Mouse (Mus musculus) intestine, embryonic 16.5 days (tissue): Measurements from ENCODE around the gene Casc3. TPM values are rescaled to one million over a fixed set of nuclear protein-coding genes. Genes with fewer than 3 reads are reported as not detected.
A peak's percentile ranks its signal among the peaks of the same experiment; 100 is the strongest.

Source experiments
- ATAC-seq: fragments of 200-750 bp; cut with Nextera tagmentation; 2 replicates; pipeline ENCODE4 v1.8.0; 2017; ENCODE audit warnings: moderate TSS enrichment, moderate library complexity
- H3K27ac ChIP-seq: fragments of 300-500 bp; sonication (generic); 2 replicates; pipeline ENCODE4 v1.5.1; 2014; ENCODE audit warnings: mild to moderate bottlenecking, low read length
- H3K27me3 ChIP-seq: fragments of 300-500 bp; sonication (generic); replicated peaks from 2 replicates; pipeline ENCODE4 v1.6.1; 2014; ENCODE audit warnings: low read length, control low read depth, mixed read lengths; ENCODE audit not compliant: control insufficient read depth, insufficient read depth
- H3K36me3 ChIP-seq: fragments of 300-500 bp; sonication (generic); 2 replicates; pipeline ENCODE4 v1.6.1; 2014; ENCODE audit warnings: low read length, control low read depth; ENCODE audit not compliant: control insufficient read depth, insufficient read depth
- H3K4me1 ChIP-seq: fragments of 300-500 bp; sonication (generic); 2 replicates; pipeline ENCODE4 v1.6.1; 2014; ENCODE audit warnings: low read length, control low read depth, mixed read lengths; ENCODE audit not compliant: control insufficient read depth, insufficient read depth
- H3K4me2 ChIP-seq: fragments of 300-500 bp; sonication (generic); 2 replicates; pipeline ENCODE4 v1.6.1; 2014; ENCODE audit warnings: low read depth, low read length, control low read depth
- H3K4me3 ChIP-seq: fragments of 300-500 bp; sonication (generic); 2 replicates; pipeline ENCODE4 v1.5.1; 2014; ENCODE audit warnings: mild to moderate bottlenecking, low read length
- H3K9ac ChIP-seq: fragments of 300-500 bp; sonication (generic); 2 replicates; pipeline ENCODE4 v1.6.1; 2014; ENCODE audit warnings: low read depth, low read length
- H3K9me3 ChIP-seq: fragments of 300-500 bp; sonication (generic); 2 replicates; pipeline ENCODE4 v1.6.1; 2016; ENCODE audit warnings: low read length, control low read depth; ENCODE audit not compliant: control insufficient read depth
- WGBS: fragments of 180-500 bp; shearing (Covaris S2); extraction: QIAGEN DNeasy Blood & Tissue Kit; methylation state at CpG from one replicate; pipeline ENCODE4 v1.1.7; 2014; 5-methylcytosine and 5-hydroxymethylcytosine counted together
- polyA plus RNA-seq: library from polyadenylated mRNA; unstranded; fragments of >200 nt; fragmentation: Nextera tagmentation; extraction: Ambion mirVana; gene quantifications from 2 replicates; pipeline ENCODE4 v1.2.1, GENCODE M21; 2015

Casc3 gene
- polyA plus RNA-seq, 1 experiment from 2014 or later, result 23.1 TPM

DNA sequence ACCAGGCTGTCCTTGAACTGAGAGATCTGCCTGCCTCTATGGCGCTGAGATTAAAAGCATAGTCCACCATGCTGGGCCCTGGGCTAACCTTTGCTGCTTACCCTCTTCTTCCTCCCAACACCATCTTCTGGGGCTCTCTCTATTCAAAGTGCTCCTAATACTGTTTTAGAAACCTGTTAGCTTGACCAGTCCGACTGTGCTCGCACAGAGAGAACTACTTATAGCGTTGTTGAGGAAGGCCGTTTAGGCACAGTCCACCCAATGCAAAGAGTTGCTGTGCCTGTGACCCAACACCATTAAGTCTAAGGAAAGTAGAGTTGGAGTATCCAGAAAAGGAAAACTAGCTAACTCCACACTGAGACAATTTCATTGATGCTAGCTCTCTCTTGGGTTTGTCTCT is 16.6 kb upstream of the Casc3 start:
- Histone ChIP-seq H3K4me2 (no peak overlapping the region), H3K4me1 (peaks cover 36% of the 10 kb centered on the region), H3K9me3 (no peaks in the 10 kb centered on the region), H3K36me3 (no peaks in the 10 kb centered on the region), H3K27me3 (no peaks in the 10 kb centered on the region), H3K4me3 (no peak overlapping the region), H3K9ac (peak overlapping the region; percentile 31; the same call in 1 of the 2 replicates), H3K27ac (peak overlapping the region; percentile 62)
- WGBS, result 92% methylated on average over 5 of the region's 5 CpGs
- ATAC-seq, result no peak

DNA sequence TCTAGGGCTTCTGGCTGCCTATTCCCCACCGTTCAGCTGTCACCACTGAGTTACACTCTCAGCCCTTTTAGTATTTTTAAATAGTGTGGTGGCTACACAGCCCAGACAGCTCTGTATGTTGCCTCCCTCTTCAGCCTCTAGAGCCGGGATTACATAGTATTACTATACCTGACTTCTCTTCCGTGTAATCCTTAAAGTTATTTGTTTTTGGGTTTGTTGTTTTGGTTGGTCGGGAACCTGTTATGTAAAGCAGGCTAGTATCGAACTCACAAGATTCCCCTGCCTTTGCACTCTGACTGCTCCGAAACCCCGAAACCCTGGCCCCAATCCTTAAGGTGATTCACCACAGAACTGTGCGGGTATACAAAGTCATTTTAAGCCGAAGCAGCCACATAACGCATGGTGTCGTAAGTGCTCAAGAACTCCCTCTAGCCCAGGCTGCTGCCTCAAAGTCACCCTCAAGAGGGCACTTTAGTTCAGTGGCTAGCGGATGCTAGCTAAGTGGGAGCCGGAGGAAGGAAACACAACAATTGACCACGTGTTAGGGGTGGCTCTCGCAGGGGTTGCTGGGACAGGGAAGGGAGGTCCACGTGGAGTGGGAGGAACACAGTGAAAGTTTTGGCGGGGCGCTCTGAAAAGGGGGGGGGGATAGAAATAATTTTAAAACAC is 16.0 kb upstream of the Casc3 start:
- Histone ChIP-seq H3K4me3 (peak overlapping the region; percentile 56), H3K9ac (peak overlapping the region; percentile 67; the same call in 1 of the 2 replicates), H3K27ac (peak overlapping the region; percentile 76), H3K27me3 (no peaks in the 10 kb centered on the region), H3K4me2 (peak overlapping the region; percentile 86), H3K36me3 (no peaks in the 10 kb centered on the region), H3K9me3 (no peaks in the 10 kb centered on the region), H3K4me1 (peaks cover 33% of the 10 kb centered on the region)
- ATAC-seq, result peak; percentile 76
- WGBS, result 11% methylated on average over 18 of the region's 18 CpGs

DNA sequence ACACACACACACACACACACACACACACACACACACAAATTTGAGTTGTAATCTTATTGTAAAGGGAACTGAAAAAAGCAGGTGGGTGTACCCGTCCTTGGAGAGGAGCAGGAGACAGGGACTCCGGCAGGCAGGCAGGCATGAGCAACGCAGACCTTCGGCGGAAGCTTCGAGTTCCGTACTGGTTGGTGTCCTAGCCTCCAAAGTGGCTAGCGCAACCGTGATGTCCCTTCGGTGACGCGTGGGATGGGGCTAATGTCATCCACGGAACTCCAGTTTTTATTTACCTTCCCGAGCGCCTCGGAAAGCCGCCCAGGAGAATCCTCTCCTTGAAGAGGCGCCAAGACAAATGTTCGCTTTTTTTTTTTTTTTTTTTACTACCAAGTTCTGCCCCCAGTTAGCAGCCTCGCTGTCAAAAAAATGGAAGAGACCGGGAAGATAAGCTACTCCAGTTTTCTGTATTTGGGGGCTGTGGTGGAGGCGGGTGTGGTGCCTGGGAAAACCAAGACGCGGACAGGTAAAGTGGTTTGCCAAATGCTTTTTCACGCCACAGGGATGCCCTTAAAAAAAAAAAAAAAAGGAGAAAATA is 15.4 kb upstream of the Casc3 start:
- Histone ChIP-seq H3K9me3 (no peaks in the 10 kb centered on the region), H3K9ac (peak overlapping the region; percentile 67), H3K4me2 (peak overlapping the region; percentile 86), H3K27me3 (no peaks in the 10 kb centered on the region), H3K4me3 (peak overlapping the region; percentile 56), H3K36me3 (no peaks in the 10 kb centered on the region), H3K27ac (peak overlapping the region; percentile 76), H3K4me1 (peaks cover 31% of the 10 kb centered on the region)
- under 1% methylated on average over 25 of the region's 25 CpGs for WGBS
- 0 out of 2 replicates have a peak, but pooled peaks have one; percentile 16 for ATAC-seq

DNA sequence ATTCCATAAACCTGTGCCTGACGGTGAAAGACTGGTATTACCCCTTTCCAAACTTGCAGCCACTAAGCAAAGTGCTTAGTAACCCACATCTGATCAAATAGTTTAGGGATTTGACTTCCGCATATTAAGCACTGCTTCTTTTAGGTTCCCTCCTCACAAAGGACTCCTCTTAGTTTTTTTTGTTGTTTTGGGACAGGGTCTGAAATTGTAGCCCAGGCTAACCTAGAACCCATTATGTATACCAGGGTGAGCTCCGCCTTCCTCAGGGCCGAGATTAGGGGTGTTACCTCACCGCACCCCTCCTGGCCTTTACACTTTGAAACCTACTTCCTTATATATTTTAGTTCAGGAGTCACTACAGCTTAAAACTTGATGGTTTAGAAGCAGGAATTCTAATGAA is 14.9 kb upstream of the Casc3 start:
- H3K4me3 ChIP-seq, result peak overlapping the region; percentile 56
- H3K36me3 ChIP-seq, result no peaks in the 10 kb centered on the region
- WGBS, result 32% methylated on average over 5 of the region's 5 CpGs
- H3K9me3 ChIP-seq, result no peaks in the 10 kb centered on the region
- ATAC-seq, result no peak
- 0 out of 2 replicates have a peak overlapping the region, but pooled peaks have one; percentile 6 for H3K27ac ChIP-seq
- H3K27me3 ChIP-seq, result no peaks in the 10 kb centered on the region
- peak overlapping the region; percentile 67 for H3K9ac ChIP-seq
- H3K4me1 ChIP-seq, result peaks cover 31% of the 10 kb centered on the region
- peak overlapping the region; percentile 86 for H3K4me2 ChIP-seq

DNA sequence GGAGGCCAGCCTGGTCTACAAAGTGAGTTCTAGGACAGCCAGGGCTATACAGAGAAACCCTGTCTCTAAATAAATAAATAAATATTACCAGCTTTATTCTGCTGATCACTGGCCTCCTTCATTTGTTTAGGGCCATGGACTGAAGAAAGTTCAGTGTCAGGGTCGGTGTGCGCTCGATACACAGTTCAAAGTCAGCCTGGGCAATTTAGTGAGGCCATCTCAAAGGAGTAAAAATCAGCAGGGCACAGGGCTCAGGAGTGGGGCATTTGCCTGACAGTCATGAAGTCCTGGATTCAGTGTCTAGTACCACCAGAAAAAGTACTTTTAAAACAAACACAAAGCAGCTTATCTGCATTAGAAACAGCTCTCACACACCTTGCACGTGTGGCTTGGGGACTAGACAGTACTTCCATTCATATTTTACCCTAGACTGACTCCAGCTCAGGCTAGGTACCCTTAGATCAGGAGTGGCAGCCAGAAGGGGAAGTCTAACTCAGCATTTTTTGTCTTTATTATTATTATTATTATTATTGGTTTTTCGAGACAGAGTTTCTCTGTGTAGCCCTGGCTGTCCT is 14.0 kb upstream of the Casc3 start:
- WGBS, result 75% methylated on average over 5 of the region's 5 CpGs
- no peak overlapping the region for H3K4me3 ChIP-seq
- H3K27me3 ChIP-seq, result no peaks in the 10 kb centered on the region
- no peak overlapping the region for H3K4me2 ChIP-seq
- H3K27ac ChIP-seq, result 0 out of 2 replicates have a peak overlapping the region, but pooled peaks have one; percentile 10
- ATAC-seq, result no peak
- H3K36me3 ChIP-seq, result no peaks in the 10 kb centered on the region
- peaks cover 25% of the 10 kb centered on the region for H3K4me1 ChIP-seq
- no peaks in the 10 kb centered on the region for H3K9me3 ChIP-seq
- H3K9ac ChIP-seq, result no peak overlapping the region

DNA sequence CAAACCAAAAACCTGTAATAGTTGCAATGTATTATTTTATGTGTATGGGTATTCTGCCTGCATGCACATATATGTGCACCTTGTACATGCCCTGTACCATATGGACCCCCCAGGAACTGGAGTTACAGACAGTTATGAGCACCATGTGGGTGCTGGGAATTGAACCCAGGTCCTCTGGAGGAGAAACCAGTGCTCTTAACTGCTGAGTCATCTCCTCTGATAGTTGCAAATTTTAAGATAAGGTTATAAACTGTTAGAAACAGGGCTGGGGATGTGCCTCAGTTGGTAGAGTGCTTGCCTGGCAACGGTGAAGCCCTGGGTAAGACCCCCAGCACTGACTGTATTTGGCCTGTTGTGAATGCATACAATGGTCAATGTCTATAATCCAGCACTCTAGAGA is 13.3 kb upstream of the Casc3 start:
- Histone ChIP-seq H3K27ac (no peak overlapping the region), H3K36me3 (no peaks in the 10 kb centered on the region), H3K9me3 (no peaks in the 10 kb centered on the region), H3K9ac (no peak overlapping the region), H3K4me3 (no peak overlapping the region), H3K27me3 (no peaks in the 10 kb centered on the region), H3K4me2 (no peak overlapping the region), H3K4me1 (peaks cover 18% of the 10 kb centered on the region)
- WGBS, result 69% methylated on average over 1 of the region's 1 CpGs
- ATAC-seq, result no peak

DNA sequence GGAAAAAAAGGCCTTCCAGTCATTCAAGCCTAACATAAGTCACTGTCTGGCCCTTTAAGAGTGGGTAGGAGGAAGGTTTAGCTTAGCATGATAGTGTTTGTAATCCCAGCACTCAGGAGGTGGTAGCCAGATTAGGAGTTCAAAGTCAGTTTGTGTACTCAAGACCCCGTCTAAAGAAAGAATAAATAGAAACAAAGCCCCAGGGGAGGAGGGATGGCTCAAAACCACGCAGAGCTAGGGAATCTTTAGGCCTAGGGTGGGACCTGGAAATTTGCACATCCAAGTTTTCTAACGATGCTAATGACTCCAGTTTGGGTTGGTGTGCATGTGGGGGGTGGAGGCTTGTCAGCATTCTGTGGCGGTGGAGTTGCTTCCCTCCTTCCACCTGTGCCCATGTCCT is 12.6 kb upstream of the Casc3 start:
- H3K27ac ChIP-seq, result no peak overlapping the region
- no peak overlapping the region for H3K4me2 ChIP-seq
- H3K4me3 ChIP-seq, result no peak overlapping the region
- H3K36me3 ChIP-seq, result no peaks in the 10 kb centered on the region
- no peaks in the 10 kb centered on the region for H3K27me3 ChIP-seq
- H3K4me1 ChIP-seq, result peaks cover 14% of the 10 kb centered on the region
- no peak overlapping the region for H3K9ac ChIP-seq
- 15% methylated on average over 4 of the region's 4 CpGs for WGBS
- ATAC-seq, result no peak
- H3K9me3 ChIP-seq, result no peaks in the 10 kb centered on the region

DNA sequence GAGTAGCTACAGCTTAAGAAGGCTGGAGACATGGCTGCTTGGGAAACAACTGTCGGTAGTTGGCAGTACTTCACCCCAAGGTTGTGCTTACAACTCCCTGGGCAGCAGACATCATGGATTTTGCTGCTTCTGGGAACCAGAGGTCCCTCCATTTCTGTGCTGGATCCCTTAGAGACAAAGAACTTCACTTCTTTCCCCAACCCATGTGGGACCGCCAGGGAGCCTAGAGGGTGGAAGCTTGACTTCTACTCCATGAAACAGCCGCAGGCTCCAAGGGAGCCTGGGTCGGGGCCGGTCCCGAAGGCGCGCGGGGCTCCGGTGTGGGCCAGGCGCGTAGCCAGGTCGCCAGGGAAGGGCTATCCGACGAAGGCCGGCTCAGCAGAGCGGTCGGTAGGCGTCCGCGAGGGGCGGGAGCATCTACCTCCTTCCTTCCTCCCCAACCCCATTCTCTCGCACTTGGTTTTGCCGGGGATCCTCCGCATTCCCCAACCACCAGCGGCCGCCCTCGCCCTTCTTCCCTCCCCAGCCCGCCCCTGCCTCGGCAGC is 10.2 kb upstream of the Casc3 start:
- H3K4me3 ChIP-seq, result peak overlapping the region; percentile 100
- peaks cover 26% of the 10 kb centered on the region for H3K4me1 ChIP-seq
- peak overlapping the region; percentile 99 for H3K9ac ChIP-seq
- no peaks in the 10 kb centered on the region for H3K27me3 ChIP-seq
- 0% methylated on average over 29 of the region's 30 CpGs for WGBS
- H3K36me3 ChIP-seq, result no peaks in the 10 kb centered on the region; the same call in 1 of the 2 replicates
- H3K9me3 ChIP-seq, result no peaks in the 10 kb centered on the region
- ATAC-seq, result peak; percentile 67
- H3K4me2 ChIP-seq, result peak overlapping the region; percentile 87
- H3K27ac ChIP-seq, result peak overlapping the region; percentile 97

DNA sequence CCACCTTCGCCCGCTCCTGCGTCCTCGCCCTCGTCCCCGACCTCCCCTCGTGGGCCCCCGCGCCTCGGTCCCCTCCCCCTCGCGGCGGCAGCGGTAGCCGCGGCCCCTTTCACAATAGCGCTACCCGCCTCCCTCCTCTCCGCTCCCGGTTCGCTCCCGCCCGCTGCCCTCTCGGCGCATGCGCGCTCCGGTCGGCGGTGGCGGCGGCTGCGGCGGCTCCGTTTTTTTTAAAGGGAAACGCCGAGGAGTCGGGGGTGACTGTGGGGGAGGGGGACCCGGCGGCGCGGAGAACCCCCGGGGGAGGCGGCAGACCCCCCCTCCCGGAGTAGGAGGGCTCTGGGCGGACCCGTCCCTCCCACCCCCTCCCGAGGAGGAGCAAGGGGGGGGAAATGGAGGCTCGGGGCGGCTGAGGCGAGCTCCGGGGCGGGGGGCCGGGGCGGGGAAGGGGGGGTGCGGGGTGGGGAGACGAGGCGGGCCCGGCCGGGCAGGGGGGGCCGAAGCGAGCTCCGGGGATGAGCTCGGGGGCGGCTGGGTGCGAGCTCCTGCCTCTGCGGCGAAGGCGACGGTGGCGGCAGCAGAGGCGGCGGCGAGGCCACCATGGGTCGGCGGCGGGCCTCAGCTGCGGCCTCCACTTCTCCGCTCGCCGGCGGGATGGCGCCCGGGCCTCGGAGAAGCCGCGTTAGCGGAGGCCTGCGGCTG is 9.5 kb upstream of the Casc3 start, which contains the start of gene Msl1:
Msl1 (plus strand) TSS at position 502 of the 699 bp plus-strand sequence.
- Histone ChIP-seq H3K9ac (peak within 1 kb of the TSS; percentile 99), H3K36me3 (peaks cover 2% of the 10 kb centered on the region), H3K27ac (peak within 1 kb of the TSS; percentile 97), H3K4me1 (peaks cover 23% of the 10 kb centered on the region), H3K4me2 (peak within 1 kb of the TSS; percentile 87), H3K9me3 (no peaks in the 10 kb centered on the region), H3K4me3 (peak within 1 kb of the TSS; percentile 100), H3K27me3 (no peaks in the 10 kb centered on the region)
- WGBS, result under 1% methylated on average over 51 of the region's 89 CpGs
- peak; percentile 71 for ATAC-seq
